Mouse (Mus musculus): ENCODE results near the gene Ip6k1. TPM values are rescaled to one million over a fixed set of nuclear protein-coding genes. Genes with fewer than 3 reads are reported as not detected.

Gene Ip6k1
- total RNA-seq, 1 experiment from 2014 or later, result 139 TPM

Small RNA genes within 50 kb of the gene (microRNA-seq; reads per million reads assigned to microRNA genes)
- gene Mir7088, result 0 to 0.71 reads per million in 2 experiments

Other genes with a start within 250 kb of the Ip6k1 start
- gene Rbm5, start 231.5 kb upstream of the Ip6k1 start, total RNA-seq (2021), result 135 and 149 TPM in 2 replicates
- gene Rbm6, start 129.3 kb upstream of the Ip6k1 start, total RNA-seq (2021), result 71.3 and 72.9 TPM in 2 replicates
- 15.8 and 18.9 TPM in 2 replicates for gene Mon1a, start 114.3 kb upstream of the Ip6k1 start, total RNA-seq (2021)
- 8.3 and 18.7 TPM in 2 replicates for gene Mst1r, start 95.6 kb upstream of the Ip6k1 start, total RNA-seq (2021)
- not detected in 2 replicates for gene Actl11, start 74.0 kb upstream of the Ip6k1 start, total RNA-seq (2021)
- 2.4 and 3.1 TPM in 2 replicates for gene Camkv, start 66.8 kb upstream of the Ip6k1 start, total RNA-seq (2021)
- 5.1 and 5.3 TPM in 2 replicates for gene Traip, start 52.4 kb upstream of the Ip6k1 start, total RNA-seq (2021)
- gene Uba7, start 27.0 kb upstream of the Ip6k1 start, total RNA-seq (2021), result 19.0 and 22.2 TPM in 2 replicates
- 0.46 TPM in 1 of 2 replicates, not detected in the other for gene Gm20661, start 19.4 kb upstream of the Ip6k1 start, total RNA-seq (2021)
- 5.7 and 6.4 TPM in 2 replicates for gene Inka1, start 16.6 kb upstream of the Ip6k1 start, total RNA-seq (2021)
- gene Cdhr4, start 10.0 kb upstream of the Ip6k1 start, total RNA-seq (2021), result 1.8 and 3.1 TPM in 2 replicates
- 2.8 TPM in 1 of 2 replicates, not detected in the other for gene Gm20662, start 6.2 kb upstream of the Ip6k1 start, total RNA-seq (2021)
- 18.1 and 22.1 TPM in 2 replicates for gene Gmppb, start 46.7 kb downstream of the Ip6k1 start, total RNA-seq (2021)
- 3.5 and 9.6 TPM in 2 replicates for gene Amigo3, start 50.7 kb downstream of the Ip6k1 start, total RNA-seq (2021)
- 0.39 and 2.7 TPM in 2 replicates for gene Mst1, start 77.9 kb downstream of the Ip6k1 start, total RNA-seq (2021)
- gene Rnf123, start 80.8 kb downstream of the Ip6k1 start, total RNA-seq (2021), result 85.0 and 87.0 TPM in 2 replicates
- 100 and 123 TPM in 2 replicates for gene Apeh, start 92.1 kb downstream of the Ip6k1 start, total RNA-seq (2021)
- 9.1 and 10.0 TPM in 2 replicates for gene Bsn, start 187.9 kb downstream of the Ip6k1 start, total RNA-seq (2021)

All from adrenal gland, postnatal 25 days (tissue).